In genomic region chr19:29521637-29522435, GRCm38 (mm10) we compare ENCODE assay signal across 8 mouse cellular contexts. TPM values are rescaled to one million over a fixed set of nuclear protein-coding genes. Genes with fewer than 3 reads are reported as not detected.
DNase-seq lines count a peak whose midpoint lies in the region.

Gene Ric1, plus strand, starts transcription at chr19:29522282.

- no peaks in the 10 kb centered on the region for H3K9me3 ChIP-seq in megakaryocyte, embryonic 14.5 days

- H3K27me3 ChIP-seq in megakaryocyte, embryonic 14.5 days (replicated peaks), result no peaks in the 10 kb centered on the region

- peak within 1 kb of the TSS; percentile 99 for H3K4me3 ChIP-seq in megakaryocyte, embryonic 14.5 days (replicated peaks)

- peak; percentile 93 to 97 for DNase-seq in adrenal gland, adult (ENCODE audit: inconsistent age in 2 of 2, low spot score in 1 of 2)
- DNase-seq in embryo, embryonic 10 days (ENCODE audit: low spot score), result peak; percentile 89
- peak; percentile 92 for DNase-seq in gastrocnemius, postnatal 14 days
- peak; percentile 88 for DNase-seq in induced T-regulatory cell, adult 2 months (ENCODE audit: low read depth)
- DNase-seq in left cerebral cortex, adult 9 months (ENCODE audit: low spot score in 2 of 2), result peak; percentile 62 to 79
- DNase-seq in right cerebral cortex, adult 2 months (ENCODE audit: low spot score in 2 of 2), result peak; percentile 76 to 88
- peak; percentile 54 for DNase-seq in urinary bladder, postnatal 10 days (ENCODE audit: low spot score)

- peaks cover 17% of the 10 kb centered on the region; the same call in 1 of the 2 replicates for H3K4me1 ChIP-seq in megakaryocyte, embryonic 14.5 days

- intact Hi-C loops in gastrocnemius, postnatal 14 days (cut with DNase I; ENCODE audit: low total_unique reads), result no loop called here

- H3K36me3 ChIP-seq in megakaryocyte, embryonic 14.5 days (replicated peaks; ENCODE audit: low read length), result peaks cover 5% of the 10 kb centered on the region

RNA-seq across cellular contexts. Expression of gene Ric1, which starts in this region (rescaled TPM):
- 10 to 100 TPM; 24.2 to 26.1 TPM for total RNA-seq in gastrocnemius, postnatal 14 days (2021)
- polyA plus RNA-seq in megakaryocyte, embryonic 14.5 days (2012; ENCODE audit: insufficient read depth, low replicate concordance), result 1.0 and 1.4 TPM in 2 replicates

Comparison
In these comparisons a context has a peak if more than half of its experiments do, and no peak if none do; other contexts are left out.
1. Peak in every context shown above with its lines: DNase-seq and H3K4me3 ChIP-seq.